Mouse (Mus musculus): ENCODE measurements around the gene Gle1.
"Not testable (repeated sequence)": the region's sequence is repeated elsewhere in the genome, so short reads cannot be mapped to it uniquely, and the experiment has no call there.

Gle1 gene

GRCm38 (mm10) chr2:29934906-29935599 lies at the start of gene Gle1:
Gene Gle1, plus strand, starts transcription at chr2:29935426.
- DNase-seq = peak; percentile 96

- not testable (repeated sequence) for DNase-seq
Measured at GRCm38 (mm10) chr2:29886659-29887292, 48.5 kb upstream of the Gle1 start.

- peak; percentile 99 to 100 for DNase-seq
Measured at GRCm38 (mm10) chr2:29889066-29889944, 45.9 kb upstream of the Gle1 start, which contains the start of gene Odf2. Gene Odf2, plus strand, starts transcription at chr2:29889221.

GRCm38 (mm10) chr2:29889991-29890833 lies 45.0 kb upstream of the Gle1 start:
- DNase-seq = peak; percentile 65 to 76

GRCm38 (mm10) chr2:29891773-29892172 lies 43.5 kb upstream of the Gle1 start:
- no peak for DNase-seq

- DNase-seq = no peak
Measured at GRCm38 (mm10) chr2:29896071-29896470, 39.2 kb upstream of the Gle1 start.

- DNase-seq = no peak
Measured at GRCm38 (mm10) chr2:29897366-29897765, 37.9 kb upstream of the Gle1 start.

GRCm38 (mm10) chr2:29898081-29898480 lies 37.1 kb upstream of the Gle1 start:
- no peak for DNase-seq

GRCm38 (mm10) chr2:29902194-29902593 lies 33.0 kb upstream of the Gle1 start:
- DNase-seq = no peak

GRCm38 (mm10) chr2:29908171-29908570 lies 27.1 kb upstream of the Gle1 start:
- DNase-seq = not testable (repeated sequence)

- DNase-seq = no peak
Measured at GRCm38 (mm10) chr2:29910042-29910441, 25.2 kb upstream of the Gle1 start.

GRCm38 (mm10) chr2:29917621-29918020 lies 17.6 kb upstream of the Gle1 start:
- no peak for DNase-seq

GRCm38 (mm10) chr2:29922011-29922410 lies 13.2 kb upstream of the Gle1 start:
- peak in 1 of 2 experiments; percentile 38 for DNase-seq

- DNase-seq = no peak
Measured at GRCm38 (mm10) chr2:29926542-29926941, 8.7 kb upstream of the Gle1 start.

- DNase-seq = no peak
Measured at GRCm38 (mm10) chr2:29930506-29930905, 4.7 kb upstream of the Gle1 start.

GRCm38 (mm10) chr2:29931194-29931593 lies 4.0 kb upstream of the Gle1 start:
- DNase-seq = no peak

- no peak for DNase-seq
Measured at GRCm38 (mm10) chr2:29940073-29940472, 4.8 kb downstream of the Gle1 start.

- DNase-seq = no peak
Measured at GRCm38 (mm10) chr2:29940826-29941225, 5.6 kb downstream of the Gle1 start.

GRCm38 (mm10) chr2:29944723-29945122 lies 9.5 kb downstream of the Gle1 start:
- no peak for DNase-seq

- no peak for DNase-seq
Measured at GRCm38 (mm10) chr2:29948896-29949295, 13.7 kb downstream of the Gle1 start.

- DNase-seq = no peak
Measured at GRCm38 (mm10) chr2:29961246-29961645, 26.0 kb downstream of the Gle1 start.
